Mouse (Mus musculus) C2C12 (cell line): ENCODE results near the gene Irf5. TPM values are rescaled to one million over a fixed set of nuclear protein-coding genes. Genes with fewer than 3 reads are reported as not detected.

ENCODE experiments used
- H3K27me3 ChIP-seq: one replicate; pipeline ENCODE4 v1.6.1; 2011; ENCODE audit not compliant: control insufficient read depth, insufficient read depth, insufficient read length
- H3K36me3 ChIP-seq: one replicate; pipeline ENCODE4 v1.6.1; 2011; ENCODE audit not compliant: control insufficient read depth, insufficient read depth
- H3K4me3 ChIP-seq: one replicate; pipeline ENCODE4 v1.5.1; 2011; ENCODE audit warnings: mild to moderate bottlenecking, control low read depth; ENCODE audit not compliant: poor library complexity, insufficient read depth, severe bottlenecking
- H3K79me2 ChIP-seq: one replicate; pipeline ENCODE4 v1.6.1; 2011; ENCODE audit not compliant: control insufficient read depth, insufficient read depth
- H3K79me3 ChIP-seq: one replicate; pipeline ENCODE4 v1.6.1; 2011; ENCODE audit warnings: low read depth, control low read depth
- H3ac ChIP-seq: one replicate; pipeline ENCODE3; 2011; ENCODE audit warnings: low read depth; ENCODE audit not compliant: control insufficient read depth, insufficient read length
- CEBPB ChIP-seq: IDR thresholded peaks from one replicate; pipeline ENCODE4 v1.6.1; 2011; ENCODE audit warnings: low read depth, mild to moderate bottlenecking, control low read depth, moderate library complexity
- CTCF ChIP-seq: IDR thresholded peaks from one replicate; pipeline ENCODE4 v1.5.1; 2011; ENCODE audit not compliant: control insufficient read depth, insufficient read depth, insufficient read length
- FOSL1 ChIP-seq: IDR thresholded peaks from one replicate; pipeline ENCODE4 v1.8.0; 2011; ENCODE audit warnings: mild to moderate bottlenecking, low read length; ENCODE audit not compliant: poor library complexity, insufficient read depth, severe bottlenecking
- MAX ChIP-seq: IDR thresholded peaks from one replicate; pipeline ENCODE4 v1.6.1; 2011; ENCODE audit warnings: mild to moderate bottlenecking, control low read depth
- MYOD1 ChIP-seq: IDR thresholded peaks from one replicate; pipeline ENCODE4 v1.6.1; 2011; ENCODE audit warnings: low read depth; ENCODE audit not compliant: control insufficient read depth, insufficient read length
- MYOG ChIP-seq: IDR thresholded peaks from one replicate; pipeline ENCODE4 v1.6.1; 2011; ENCODE audit not compliant: control insufficient read depth, insufficient read length; ENCODE audit errors: extremely low read depth
- USF1 ChIP-seq: IDR thresholded peaks from one replicate; pipeline ENCODE4 v1.6.1; 2011; ENCODE audit warnings: low read depth, mild to moderate bottlenecking, control low read depth, moderate library complexity
- polyA plus RNA-seq: library from polyadenylated mRNA; unstranded; fragments of >200 nt; fragmentation: generic; extraction: Trizol; gene quantifications from one replicate; pipeline ENCODE4 v1.2.1, GENCODE M21; 2012; ENCODE audit warnings: missing spikeins

Gene Irf5
- polyA plus RNA-seq, 1 experiment = 7.6 TPM

GRCm38 (mm10) chr6:29507447-29508309, 18.7 kb upstream of the Irf5 start, which contains the start of gene Kcp:
TSS of gene Kcp (minus strand) at chr6:29507952.
- H3K79me2 ChIP-seq = no peaks in the 10 kb centered on the region
- H3K79me3 ChIP-seq = no peaks in the 10 kb centered on the region
- TF ChIP-seq FOSL1 = no peak
- TF ChIP-seq MAX = no peak
- TF ChIP-seq CEBPB = no peak
- TF ChIP-seq CTCF = no peak
- TF ChIP-seq MYOG = no peak
- no peak for TF ChIP-seq MYOD1
- no peak for TF ChIP-seq USF1
- no peaks in the 10 kb centered on the region for H3K36me3 ChIP-seq
- no peak within 1 kb of the TSS for H3ac ChIP-seq
- H3K27me3 ChIP-seq = peaks cover 34% of the 10 kb centered on the region
- H3K4me3 ChIP-seq = no peak within 1 kb of the TSS

DNA sequence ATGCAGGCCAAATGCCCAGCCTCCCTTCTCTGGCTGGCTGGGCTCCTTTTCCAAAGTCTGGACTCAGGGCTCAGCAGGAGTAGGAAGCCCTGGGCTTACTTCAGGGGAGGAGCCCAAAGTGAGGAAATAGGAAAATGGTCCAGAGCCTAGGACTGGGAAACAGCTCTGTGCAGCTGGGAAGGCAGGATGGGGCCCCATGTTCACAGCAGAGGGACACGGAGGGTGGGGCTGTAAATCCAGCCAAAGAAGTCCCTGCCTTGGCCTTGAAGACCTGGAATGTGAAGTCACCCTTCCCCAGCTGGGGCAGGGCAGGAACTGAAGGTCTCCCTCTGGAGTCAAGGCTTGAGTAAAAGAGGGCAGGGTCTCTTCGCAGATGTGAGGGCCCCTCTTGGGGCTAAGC, 17.3 kb upstream of the Irf5 start:
- H3K36me3 ChIP-seq = no peaks in the 10 kb centered on the region
- no peak for TF ChIP-seq FOSL1
- no peak for TF ChIP-seq MYOD1
- no peak for TF ChIP-seq CEBPB
- TF ChIP-seq MAX = no peak
- no peak for TF ChIP-seq USF1
- no peak for TF ChIP-seq CTCF
- no peak for TF ChIP-seq MYOG
- peaks cover 27% of the 10 kb centered on the region for H3K27me3 ChIP-seq
- no peak overlapping the region for H3ac ChIP-seq
- H3K79me3 ChIP-seq = no peaks in the 10 kb centered on the region
- H3K79me2 ChIP-seq = no peaks in the 10 kb centered on the region
- H3K4me3 ChIP-seq = no peak overlapping the region

- H3K79me3 ChIP-seq = no peaks in the 10 kb centered on the region
- peaks cover under 1% of the 10 kb centered on the region for H3K27me3 ChIP-seq
- no peak overlapping the region for H3ac ChIP-seq
- H3K36me3 ChIP-seq = no peaks in the 10 kb centered on the region
- TF ChIP-seq CTCF (no peak), MAX (no peak), USF1 (no peak), MYOD1 (no peak)
- H3K4me3 ChIP-seq = peak overlapping the region; percentile 2
- no peaks in the 10 kb centered on the region for H3K79me2 ChIP-seq
Measured at GRCm38 (mm10) chr6:29513284-29513683, 13.1 kb upstream of the Irf5 start.

- H3K79me2 ChIP-seq = no peaks in the 10 kb centered on the region
- H3K79me3 ChIP-seq = no peaks in the 10 kb centered on the region
- H3K27me3 ChIP-seq = peaks cover 6% of the 10 kb centered on the region
- peak; percentile 82 for TF ChIP-seq CTCF
- TF ChIP-seq MAX = no peak
- no peak for TF ChIP-seq CEBPB
- peak; percentile 93 for TF ChIP-seq MYOD1
- no peak overlapping the region for H3ac ChIP-seq
- H3K4me3 ChIP-seq = no peak overlapping the region
- no peaks in the 10 kb centered on the region for H3K36me3 ChIP-seq
Measured at GRCm38 (mm10) chr6:29517139-29517538, 9.3 kb upstream of the Irf5 start.

DNA sequence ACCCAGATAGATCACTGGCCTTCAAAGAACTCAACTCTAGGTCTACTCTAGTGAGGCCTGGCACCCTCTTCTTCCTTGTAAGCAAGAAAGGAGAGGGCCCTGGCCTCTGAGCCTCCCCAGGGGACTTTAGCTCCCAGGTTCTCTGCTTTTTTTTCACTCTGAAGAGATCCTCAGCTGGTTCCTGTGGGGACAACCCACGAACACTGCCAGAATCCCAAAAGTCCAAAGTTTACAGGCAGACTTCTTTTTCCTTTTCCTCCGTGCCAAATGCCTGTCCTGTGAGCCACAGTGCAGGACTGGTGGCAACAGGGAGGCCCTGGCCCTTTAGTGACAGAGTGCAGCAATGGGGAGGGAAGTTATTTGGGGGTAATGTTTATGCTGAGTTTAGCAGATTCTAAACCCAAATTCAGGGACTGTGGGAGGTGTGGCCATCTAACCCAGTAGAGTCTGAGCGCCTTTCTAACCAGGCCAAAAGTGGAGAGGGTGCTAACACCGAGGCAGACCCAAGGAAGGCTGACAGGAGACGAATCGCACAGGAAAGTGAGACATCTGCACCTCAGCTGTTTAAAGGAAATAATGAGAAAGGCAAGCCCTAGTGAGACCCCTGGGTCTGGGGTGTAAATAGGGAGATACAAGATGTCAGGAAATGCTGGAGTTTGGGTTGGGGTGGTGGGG, 3.7 kb upstream of the Irf5 start:
- TF ChIP-seq CTCF (no peak), USF1 (no peak), MYOG (no peak), MAX (no peak), MYOD1 (no peak)
- Histone ChIP-seq H3K79me3 (no peaks in the 10 kb centered on the region), H3K4me3 (no peak overlapping the region), H3K79me2 (no peaks in the 10 kb centered on the region), H3ac (no peak overlapping the region), H3K36me3 (no peaks in the 10 kb centered on the region), H3K27me3 (peaks cover 6% of the 10 kb centered on the region)
